Mouse (Mus musculus): ENCODE data around the gene Mtap.

- TF ChIP-seq CTCF (IDR thresholded peaks at IDR 0.05; ENCODE audit: borderline replicate concordance, extremely low read depth, insufficient read depth, insufficient read length): no peak
- no peak for TF ChIP-seq POLR2A (IDR thresholded peaks at IDR 0.05; ENCODE audit: borderline replicate concordance, extremely low read depth, insufficient read depth, insufficient read length, poor library complexity, severe bottlenecking)
Measured at GRCm38 (mm10) chr4:89106505-89106904, 30.4 kb upstream of the Mtap start.

Data from brain, embryonic 14.5 days (tissue).